Mouse (Mus musculus) splenic B cell, adult 2 months (primary cell): ENCODE data around the gene A630010A05Rik.
"Not testable (repeated sequence)": the region's sequence is repeated elsewhere in the genome, so short reads cannot be mapped to it uniquely, and the experiment has no call there.

Experiments
- DNase-seq: peaks from one replicate; pipeline ENCODE4 v3.0.0-alpha.2; 2011; ENCODE audit warnings: low read depth, low spot score
- H3K27me3 ChIP-seq: 2 replicates; pipeline ENCODE4 v1.6.1; 2012; ENCODE audit warnings: mild to moderate bottlenecking, low read length, moderate library complexity, mixed read lengths; ENCODE audit not compliant: control insufficient read depth, poor library complexity, insufficient read depth, severe bottlenecking
- H3K36me3 ChIP-seq: 2 replicates; pipeline ENCODE4 v1.6.1; 2012; ENCODE audit warnings: mild to moderate bottlenecking, low read length, moderate library complexity, mixed read lengths; ENCODE audit not compliant: control insufficient read depth, poor library complexity, insufficient read depth, severe bottlenecking

Gene A630010A05Rik

DNA sequence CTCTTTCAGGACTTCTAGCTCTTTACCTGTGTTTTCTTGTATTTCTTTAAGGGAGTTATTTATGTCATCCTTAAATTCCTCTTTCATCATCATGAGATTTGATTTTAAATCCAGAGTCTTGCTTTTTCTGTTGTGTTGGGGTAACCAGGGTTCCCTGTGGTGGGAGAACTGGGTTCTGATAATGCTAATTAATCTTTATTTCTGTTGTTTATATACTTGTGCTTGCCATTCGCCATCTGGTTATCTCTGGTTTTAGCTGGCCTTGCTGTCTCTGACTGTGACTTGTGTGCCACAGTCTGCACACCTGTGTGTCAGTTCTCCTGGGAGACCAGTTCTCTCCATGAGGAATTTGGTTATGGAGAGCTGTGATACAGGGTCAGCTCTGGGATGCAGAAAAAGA is at the start of gene A630010A05Rik:
Gene A630010A05Rik (plus strand): TSS at position 301 of the 400 bp plus-strand sequence.
- no peak for DNase-seq
- H3K36me3 ChIP-seq, result no peaks in the 10 kb centered on the region
- H3K27me3 ChIP-seq, result no peaks in the 10 kb centered on the region

DNA sequence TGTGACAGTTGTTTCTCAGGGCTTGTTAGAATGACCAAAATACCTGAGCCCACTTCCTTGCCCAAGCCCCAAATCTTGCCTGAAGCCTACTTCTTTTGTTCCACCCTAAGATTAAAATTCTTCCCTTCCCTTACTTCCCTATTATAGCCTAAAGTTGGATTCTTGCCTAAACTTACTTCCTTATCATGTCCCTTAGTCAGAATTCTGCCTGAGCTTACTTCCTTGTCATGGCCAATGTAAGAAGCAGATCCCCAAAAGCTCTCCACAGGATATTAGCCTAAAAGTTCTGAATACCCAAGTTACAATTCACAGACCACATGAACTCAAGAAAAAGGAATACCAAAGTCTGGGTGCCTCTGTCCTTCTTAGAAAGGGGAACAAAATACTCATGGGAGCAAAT is 26.4 kb upstream of the A630010A05Rik start:
- DNase-seq, result no peak
- no peaks in the 10 kb centered on the region for H3K36me3 ChIP-seq
- H3K27me3 ChIP-seq, result no peaks in the 10 kb centered on the region

- not testable (repeated sequence) for H3K27me3 ChIP-seq, H3K36me3 ChIP-seq, DNase-seq
These were observed 4.9 kb upstream of the A630010A05Rik start for GRCm38 (mm10) chr16:14557191-14557590.
